ENCODE assay signal across 15 mouse cellular contexts in genomic region chr4:64274291-64274960, GRCm38 (mm10).
DNase-seq lines count a peak whose midpoint lies in the region; ATAC-seq and TF ChIP-seq lines count a peak whose summit lies in the region.
"Had no signal": no experiment of that assay in that cellular context is flagged by ENCODE, and none has a peak within 500 bp of the region (broad histone marks: within the 10 kb centered on the region; RNA-seq: fewer than 3 reads in every experiment).

No protein-coding gene starts in this region.

- H3K27me3 ChIP-seq in forebrain, embryonic 15.5 days = no peaks in the 10 kb centered on the region
- no peaks in the 10 kb centered on the region for H3K27me3 ChIP-seq in forebrain, embryonic 11.5 days (ENCODE audit: control insufficient read depth, insufficient read depth, low read length)
- no peaks in the 10 kb centered on the region for H3K27me3 ChIP-seq in lung, embryonic 15.5 days
- H3K27me3 ChIP-seq in hindbrain, embryonic 16.5 days (replicated peaks; ENCODE audit: control insufficient read depth, insufficient read depth, low read length) = no peaks in the 10 kb centered on the region

- H3K9ac ChIP-seq in forebrain, embryonic 15.5 days (replicated peaks) = no peak overlapping the region
- no peak overlapping the region for H3K9ac ChIP-seq in forebrain, embryonic 11.5 days (ENCODE audit: low read length)
- no peak overlapping the region for H3K9ac ChIP-seq in lung, embryonic 15.5 days
- no peak overlapping the region for H3K9ac ChIP-seq in hindbrain, embryonic 16.5 days (ENCODE audit: low read depth, low read length)

- peak; percentile 88 for ATAC-seq in forebrain, embryonic 15.5 days (replicated peaks)
- no peak for ATAC-seq in forebrain, embryonic 11.5 days (replicated peaks; ENCODE audit: low FRiP score)
- peak; percentile 35; the same call in 1 of the 2 replicates for ATAC-seq in lung, embryonic 15.5 days (ENCODE audit: borderline replicate concordance, extremely low read depth, low FRiP score, low TSS enrichment)
- ATAC-seq in hindbrain, embryonic 16.5 days = peak; percentile 97

- no peak overlapping the region for H3K27ac ChIP-seq in forebrain, embryonic 15.5 days (replicated peaks)
- H3K27ac ChIP-seq in forebrain, embryonic 11.5 days (ENCODE audit: low read depth, low read length) = no peak overlapping the region
- no peak overlapping the region for H3K27ac ChIP-seq in lung, embryonic 15.5 days
- no peak overlapping the region for H3K27ac ChIP-seq in hindbrain, embryonic 16.5 days (ENCODE audit: low read depth, low read length)
- H3K27ac ChIP-seq: left cerebral cortex, adult 2 months had no signal

- H3K9me3 ChIP-seq in forebrain, embryonic 15.5 days = no peaks in the 10 kb centered on the region
- no peaks in the 10 kb centered on the region for H3K9me3 ChIP-seq in forebrain, embryonic 11.5 days (ENCODE audit: control insufficient read depth, low read length)
- H3K9me3 ChIP-seq in lung, embryonic 15.5 days = no peaks in the 10 kb centered on the region
- H3K9me3 ChIP-seq in hindbrain, embryonic 16.5 days (ENCODE audit: control insufficient read depth, low read length) = no peaks in the 10 kb centered on the region

- no peaks in the 10 kb centered on the region for H3K36me3 ChIP-seq in forebrain, embryonic 15.5 days
- H3K36me3 ChIP-seq in forebrain, embryonic 11.5 days (ENCODE audit: control insufficient read depth, insufficient read depth, low read length) = no peaks in the 10 kb centered on the region
- H3K36me3 ChIP-seq in lung, embryonic 15.5 days = no peaks in the 10 kb centered on the region
- H3K36me3 ChIP-seq in hindbrain, embryonic 16.5 days (ENCODE audit: control insufficient read depth, insufficient read depth, low read length) = no peaks in the 10 kb centered on the region
- H3K36me3 ChIP-seq: G1E had no signal

- no peak for TF ChIP-seq POLR2A in brain, embryonic 14.5 days (IDR thresholded peaks at IDR 0.05; ENCODE audit: borderline replicate concordance, extremely low read depth, insufficient read depth, insufficient read length, poor library complexity, severe bottlenecking)

- DNase-seq in forebrain, embryonic 11.5 days (ENCODE audit: low spot score) = no peak
- DNase-seq in lung, postnatal 4 days = no peak
- DNase-seq in brain, embryonic 14.5 days (ENCODE audit: low read depth) = peak; percentile 67
- DNase-seq in layer of hippocampus, adult 8-10 months (ENCODE audit: low spot score in 2 of 2) = no peak
- DNase-seq in heart, postnatal 4 days = no peak
- DNase-seq: adrenal gland, postnatal 14 days; heart, adult 18-20 months; kidney, adult 18-20 months; lung, adult 2 months; right cerebral cortex, postnatal 14 days had no signal

- no peak overlapping the region for H3K4me3 ChIP-seq in forebrain, embryonic 15.5 days
- no peak overlapping the region for H3K4me3 ChIP-seq in forebrain, embryonic 11.5 days (ENCODE audit: low read depth, low read length)
- H3K4me3 ChIP-seq in lung, embryonic 15.5 days = no peak overlapping the region
- no peak overlapping the region for H3K4me3 ChIP-seq in hindbrain, embryonic 16.5 days (ENCODE audit: low read length)
- H3K4me3 ChIP-seq: left cerebral cortex, adult 2 months had no signal

- H3K4me2 ChIP-seq in forebrain, embryonic 15.5 days (replicated peaks) = no peak overlapping the region
- no peak overlapping the region for H3K4me2 ChIP-seq in forebrain, embryonic 11.5 days (ENCODE audit: low read depth, low read length, severe bottlenecking)
- no peak overlapping the region for H3K4me2 ChIP-seq in lung, embryonic 15.5 days
- H3K4me2 ChIP-seq in hindbrain, embryonic 16.5 days (ENCODE audit: low read length) = no peak overlapping the region

- TF ChIP-seq CTCF in brain, embryonic 14.5 days (IDR thresholded peaks at IDR 0.05; ENCODE audit: borderline replicate concordance, extremely low read depth, insufficient read depth, insufficient read length) = no peak

- WGBS in forebrain, embryonic 15.5 days = 63% methylated on average over 3 of the region's 3 CpGs
- WGBS in forebrain, embryonic 11.5 days = 86% methylated on average over 3 of the region's 3 CpGs
- WGBS in lung, embryonic 15.5 days = 70% methylated on average over 3 of the region's 3 CpGs
- WGBS in hindbrain, embryonic 16.5 days = 73% methylated on average over 3 of the region's 3 CpGs

- no peaks in the 10 kb centered on the region for H3K4me1 ChIP-seq in forebrain, embryonic 15.5 days
- H3K4me1 ChIP-seq in forebrain, embryonic 11.5 days (replicated peaks; ENCODE audit: control insufficient read depth, insufficient read depth, low read length) = no peaks in the 10 kb centered on the region
- no peaks in the 10 kb centered on the region for H3K4me1 ChIP-seq in lung, embryonic 15.5 days
- H3K4me1 ChIP-seq in hindbrain, embryonic 16.5 days (ENCODE audit: control insufficient read depth, insufficient read depth, low read depth, low read length) = no peaks in the 10 kb centered on the region
